Mouse (Mus musculus) adrenal gland, postnatal 0 days (tissue): ENCODE data around the gene Agfg2. TPM values are rescaled to one million over a fixed set of nuclear protein-coding genes. Genes with fewer than 3 reads are reported as not detected.

Experiments used
- polyA plus RNA-seq: library from polyadenylated mRNA; unstranded; fragments of >200 nt; fragmentation: Nextera tagmentation; extraction: Ambion mirVana; gene quantifications from 2 replicates; pipeline ENCODE4 v1.2.1, GENCODE M21; 2015

Agfg2 gene
- polyA plus RNA-seq = 14.8 and 23.8 TPM in 2 replicates

GRCm38 (mm10) chr5:137684294-137685123, at the start of gene Agfg2:
Agfg2 (minus strand) TSS chr5:137684726.

GRCm38 (mm10) chr5:137645652-137646091, 38.9 kb downstream of the Agfg2 start, which contains the start of gene Irs3:
Irs3 (minus strand) TSS chr5:137645714.

GRCm38 (mm10) chr5:137641054-137641453, 43.5 kb downstream of the Agfg2 start, which contains the start of gene Sap25:
Sap25 (plus strand) TSS chr5:137641334.

GRCm38 (mm10) chr5:137628498-137629305, 55.8 kb downstream of the Agfg2 start, which contains the start of the genes Fbxo24, Lrch4 and Gm20605:
Fbxo24 (minus strand) TSS chr5:137629002.
Lrch4 (plus strand) TSS chr5:137629121.
Gm20605 (plus strand) TSS chr5:137629175.

GRCm38 (mm10) chr5:137613550-137613949, 71.0 kb downstream of the Agfg2 start, which contains the start of gene Pcolce:
Pcolce (minus strand) TSS chr5:137613784.

GRCm38 (mm10) chr5:137600619-137601364, 83.7 kb downstream of the Agfg2 start, which contains the start of gene Mospd3:
Mospd3 (minus strand) TSS chr5:137601058.

Other genes starting within 250 kb of the Agfg2 start
- 0.07 and 0.11 TPM in 2 replicates for gene Zan, start 207.7 kb downstream of the Agfg2 start, polyA plus RNA-seq
- gene Pop7, start 182.2 kb downstream of the Agfg2 start, polyA plus RNA-seq = 37.0 and 47.6 TPM in 2 replicates
- 7.4 and 11.0 TPM in 2 replicates for gene Gigyf1, start 166.2 kb downstream of the Agfg2 start, polyA plus RNA-seq
- not detected in 2 replicates for gene Epo, start 151.5 kb downstream of the Agfg2 start, polyA plus RNA-seq
- gene Gnb2, start 151.2 kb downstream of the Agfg2 start, polyA plus RNA-seq = 376 and 471 TPM in 2 replicates
- gene Actl6b, start 131.2 kb downstream of the Agfg2 start, polyA plus RNA-seq = 12.9 and 24.4 TPM in 2 replicates
- 5.8 and 6.5 TPM in 2 replicates for gene Tfr2, start 114.9 kb downstream of the Agfg2 start, polyA plus RNA-seq
- 47.4 and 59.0 TPM in 2 replicates for gene Mospd3, start 83.7 kb downstream of the Agfg2 start, polyA plus RNA-seq
- 331 and 534 TPM in 2 replicates for gene Pcolce, start 70.9 kb downstream of the Agfg2 start, polyA plus RNA-seq
- gene Fbxo24, start 55.7 kb downstream of the Agfg2 start, polyA plus RNA-seq = 0.40 and 0.71 TPM in 2 replicates
- 27.2 and 31.5 TPM in 2 replicates for gene Lrch4, start 55.6 kb downstream of the Agfg2 start, polyA plus RNA-seq
- gene Gm20605, start 55.6 kb downstream of the Agfg2 start, polyA plus RNA-seq = 3.2 and 3.4 TPM in 2 replicates
- 2.9 and 5.4 TPM in 2 replicates for gene Sap25, start 43.4 kb downstream of the Agfg2 start, polyA plus RNA-seq
- gene Irs3, start 39.0 kb downstream of the Agfg2 start, polyA plus RNA-seq = 0.38 and 0.50 TPM in 2 replicates
- 3.8 and 6.3 TPM in 2 replicates for gene Nyap1, start 56.9 kb upstream of the Agfg2 start, polyA plus RNA-seq
- 93.4 and 119 TPM in 2 replicates for gene Tsc22d4, start 61.0 kb upstream of the Agfg2 start, polyA plus RNA-seq
- 46.4 and 54.3 TPM in 2 replicates for gene Ppp1r35, start 94.1 kb upstream of the Agfg2 start, polyA plus RNA-seq
- gene Mepce, start 102.9 kb upstream of the Agfg2 start, polyA plus RNA-seq = 14.9 and 16.9 TPM in 2 replicates
- 6.2 and 7.8 TPM in 2 replicates for gene Zcwpw1, start 103.1 kb upstream of the Agfg2 start, polyA plus RNA-seq
- 2.0 and 2.2 TPM in 2 replicates for gene Pilra, start 151.6 kb upstream of the Agfg2 start, polyA plus RNA-seq
- gene Pilrb1, start 173.4 kb upstream of the Agfg2 start, polyA plus RNA-seq = 2.3 and 3.0 TPM in 2 replicates
- gene Pilrb2, start 187.1 kb upstream of the Agfg2 start, polyA plus RNA-seq = 1.9 and 2.5 TPM in 2 replicates
- 2.0 and 2.4 TPM in 2 replicates for gene Cyp3a13, start 236.9 kb upstream of the Agfg2 start, polyA plus RNA-seq